Mouse (Mus musculus): ENCODE results near the gene Ankef1.

DNA sequence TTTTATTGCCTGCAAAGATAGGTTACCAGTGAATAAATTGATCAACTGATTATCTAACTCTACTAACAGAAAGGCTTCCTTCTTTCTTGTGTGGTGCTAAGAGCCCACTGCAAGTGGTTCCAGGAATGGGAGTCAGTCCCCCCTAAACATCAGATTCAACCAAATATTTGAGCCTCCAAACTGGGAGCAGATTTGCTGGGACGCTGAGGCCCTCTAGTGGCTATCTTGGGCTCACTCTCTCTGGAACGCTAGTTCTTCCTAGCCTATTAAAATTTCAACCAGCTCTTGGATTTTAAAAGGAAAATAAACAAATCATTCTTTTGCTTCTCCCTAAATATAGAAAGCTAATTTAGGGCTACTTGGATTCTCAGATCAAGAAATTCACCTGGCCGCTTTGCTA lies 94.7 kb downstream of the Ankef1 start:
- TF ChIP-seq CTCF (IDR thresholded peaks at IDR 0.05; ENCODE audit: low read depth, low read length) (no peak), GATA1 (IDR thresholded peaks at IDR 0.05; ENCODE audit: borderline replicate concordance, low read length) (no peak), TAL1 (conservative IDR thresholded peaks at IDR 0.05; ENCODE audit: low read depth, low read length) (no peak)
